Mouse (Mus musculus): Measurements from ENCODE around the gene Magi2.

- TF ChIP-seq CTCF (IDR thresholded peaks at IDR 0.05; ENCODE audit: extremely low read depth, insufficient read length, insufficient replicate concordance, low read depth, low read length) (no peak), POLR2A (IDR thresholded peaks at IDR 0.05; ENCODE audit: low read depth, low read length) (no peak)
Measured at GRCm38 (mm10) chr5:19666416-19666815, 439.6 kb downstream of the Magi2 start.
